Mouse (Mus musculus): ENCODE measurements around the gene Knstrn. TPM values are rescaled to one million over a fixed set of nuclear protein-coding genes. Genes with fewer than 3 reads are reported as not detected.

Knstrn gene
- polyA plus RNA-seq, 1 experiment from 2014 or later: 84.2 TPM

GRCm38 (mm10) chr2:118805137-118805536 is 8.7 kb upstream of the Knstrn start:
- H3K4me3 ChIP-seq (ENCODE audit: low read depth, low read length): no peak overlapping the region
- DNase-seq (ENCODE audit: low spot score) (no peak), ATAC-seq (no peak)
- no peaks in the 10 kb centered on the region for H3K4me1 ChIP-seq (ENCODE audit: control insufficient read depth, insufficient read depth, low read length)
- no peak overlapping the region for H3K4me2 ChIP-seq (ENCODE audit: low read length)
- H3K36me3 ChIP-seq (ENCODE audit: control insufficient read depth, insufficient read depth, low read length): no peaks in the 10 kb centered on the region
- H3K9ac ChIP-seq (ENCODE audit: low read length): no peak overlapping the region
- no peak overlapping the region for H3K27ac ChIP-seq (ENCODE audit: low read depth, low read length)
- no peaks in the 10 kb centered on the region for H3K27me3 ChIP-seq (replicated peaks; ENCODE audit: control insufficient read depth, insufficient read depth, low read length)
- H3K9me3 ChIP-seq (replicated peaks; ENCODE audit: control insufficient read depth, low read length): no peaks in the 10 kb centered on the region
- 87% methylated on average over 3 of the region's 3 CpGs for WGBS

- no peak overlapping the region for H3K27ac ChIP-seq (ENCODE audit: low read depth, low read length)
- no peak for DNase-seq (ENCODE audit: low spot score)
- no peak overlapping the region for H3K9ac ChIP-seq (ENCODE audit: low read length)
- WGBS: 44% methylated on average over 3 of the region's 3 CpGs
- H3K4me3 ChIP-seq (ENCODE audit: low read depth, low read length): no peak overlapping the region
- no peaks in the 10 kb centered on the region for H3K27me3 ChIP-seq (replicated peaks; ENCODE audit: control insufficient read depth, insufficient read depth, low read length)
- no peaks in the 10 kb centered on the region for H3K4me1 ChIP-seq (ENCODE audit: control insufficient read depth, insufficient read depth, low read length)
- no peak for ATAC-seq
- no peaks in the 10 kb centered on the region for H3K36me3 ChIP-seq (ENCODE audit: control insufficient read depth, insufficient read depth, low read length)
- no peaks in the 10 kb centered on the region for H3K9me3 ChIP-seq (replicated peaks; ENCODE audit: control insufficient read depth, low read length)
- no peak overlapping the region for H3K4me2 ChIP-seq (ENCODE audit: low read length)
Observed at GRCm38 (mm10) chr2:118805756-118806155, 8.0 kb upstream of the Knstrn start.

GRCm38 (mm10) chr2:118806860-118807259 is 6.9 kb upstream of the Knstrn start:
- DNase-seq (ENCODE audit: low spot score): no peak
- Histone ChIP-seq H3K4me3 (ENCODE audit: low read depth, low read length) (no peak overlapping the region), H3K27me3 (replicated peaks; ENCODE audit: control insufficient read depth, insufficient read depth, low read length) (no peaks in the 10 kb centered on the region), H3K36me3 (ENCODE audit: control insufficient read depth, insufficient read depth, low read length) (no peaks in the 10 kb centered on the region), H3K27ac (ENCODE audit: low read depth, low read length) (no peak overlapping the region), H3K9ac (ENCODE audit: low read length) (no peak overlapping the region), H3K4me2 (ENCODE audit: low read length) (no peak overlapping the region), H3K9me3 (replicated peaks; ENCODE audit: control insufficient read depth, low read length) (no peaks in the 10 kb centered on the region), H3K4me1 (ENCODE audit: control insufficient read depth, insufficient read depth, low read length) (no peaks in the 10 kb centered on the region)
- ATAC-seq: no peak
- WGBS: 75% methylated on average over 4 of the region's 4 CpGs

GRCm38 (mm10) chr2:118810861-118811260 is 2.9 kb upstream of the Knstrn start:
- peaks cover 2% of the 10 kb centered on the region; the same call in 1 of the 2 replicates for H3K4me1 ChIP-seq (ENCODE audit: control insufficient read depth, insufficient read depth, low read length)
- WGBS: 33% methylated on average over 2 of the region's 2 CpGs
- no peak overlapping the region for H3K27ac ChIP-seq (ENCODE audit: low read depth, low read length)
- H3K36me3 ChIP-seq (ENCODE audit: control insufficient read depth, insufficient read depth, low read length): no peaks in the 10 kb centered on the region
- no peak for ATAC-seq
- H3K4me2 ChIP-seq (ENCODE audit: low read length): no peak overlapping the region
- no peaks in the 10 kb centered on the region for H3K27me3 ChIP-seq (replicated peaks; ENCODE audit: control insufficient read depth, insufficient read depth, low read length)
- H3K9me3 ChIP-seq (replicated peaks; ENCODE audit: control insufficient read depth, low read length): no peaks in the 10 kb centered on the region
- no peak for DNase-seq (ENCODE audit: low spot score)
- H3K9ac ChIP-seq (ENCODE audit: low read length): no peak overlapping the region
- no peak overlapping the region for H3K4me3 ChIP-seq (ENCODE audit: low read depth, low read length)

GRCm38 (mm10) chr2:118812724-118813123 is 1.1 kb upstream of the Knstrn start:
- H3K4me3 ChIP-seq (ENCODE audit: low read depth, low read length): no peak overlapping the region
- no peaks in the 10 kb centered on the region for H3K9me3 ChIP-seq (replicated peaks; ENCODE audit: control insufficient read depth, low read length)
- peaks cover 2% of the 10 kb centered on the region; the same call in 1 of the 2 replicates for H3K4me1 ChIP-seq (ENCODE audit: control insufficient read depth, insufficient read depth, low read length)
- H3K36me3 ChIP-seq (ENCODE audit: control insufficient read depth, insufficient read depth, low read length): 0 out of 2 replicates have a peak, but pooled peaks cover 7% of the 10 kb centered on the region
- no peak overlapping the region for H3K4me2 ChIP-seq (ENCODE audit: low read length)
- no peak for DNase-seq (ENCODE audit: low spot score)
- no peak for ATAC-seq
- no peak overlapping the region for H3K27ac ChIP-seq (ENCODE audit: low read depth, low read length)
- no peak overlapping the region for H3K9ac ChIP-seq (ENCODE audit: low read length)
- no peaks in the 10 kb centered on the region for H3K27me3 ChIP-seq (replicated peaks; ENCODE audit: control insufficient read depth, insufficient read depth, low read length)
- WGBS: 79% methylated on average over 1 of the region's 1 CpGs

- no peak for ATAC-seq
- no peak overlapping the region for H3K9ac ChIP-seq (ENCODE audit: low read length)
- no peak for DNase-seq (ENCODE audit: low spot score)
- H3K4me2 ChIP-seq (ENCODE audit: low read length): no peak overlapping the region
- H3K27ac ChIP-seq (ENCODE audit: low read depth, low read length): no peak overlapping the region
- no peaks in the 10 kb centered on the region for H3K4me1 ChIP-seq (ENCODE audit: control insufficient read depth, insufficient read depth, low read length)
- H3K4me3 ChIP-seq (ENCODE audit: low read depth, low read length): no peak overlapping the region
- no peaks in the 10 kb centered on the region for H3K9me3 ChIP-seq (replicated peaks; ENCODE audit: control insufficient read depth, low read length)
- no peaks in the 10 kb centered on the region for H3K27me3 ChIP-seq (replicated peaks; ENCODE audit: control insufficient read depth, insufficient read depth, low read length)
- 95% methylated on average over 5 of the region's 5 CpGs for WGBS
- peaks cover 56% of the 10 kb centered on the region for H3K36me3 ChIP-seq (ENCODE audit: control insufficient read depth, insufficient read depth, low read length)
Observed at GRCm38 (mm10) chr2:118822800-118823199, 9.0 kb downstream of the Knstrn start.

- no peak overlapping the region for H3K4me2 ChIP-seq (ENCODE audit: low read length)
- H3K27me3 ChIP-seq (replicated peaks; ENCODE audit: control insufficient read depth, insufficient read depth, low read length): no peaks in the 10 kb centered on the region
- no peak overlapping the region for H3K4me3 ChIP-seq (ENCODE audit: low read depth, low read length)
- H3K27ac ChIP-seq (ENCODE audit: low read depth, low read length): no peak overlapping the region
- no peaks in the 10 kb centered on the region for H3K9me3 ChIP-seq (replicated peaks; ENCODE audit: control insufficient read depth, low read length)
- DNase-seq (ENCODE audit: low spot score) (no peak), ATAC-seq (no peak)
- H3K36me3 ChIP-seq (ENCODE audit: control insufficient read depth, insufficient read depth, low read length): peaks cover 56% of the 10 kb centered on the region
- 96% methylated on average over 4 of the region's 4 CpGs for WGBS
- no peak overlapping the region for H3K9ac ChIP-seq (ENCODE audit: low read length)
- H3K4me1 ChIP-seq (ENCODE audit: control insufficient read depth, insufficient read depth, low read length): no peaks in the 10 kb centered on the region
Observed at GRCm38 (mm10) chr2:118824396-118824795, 10.6 kb downstream of the Knstrn start.

GRCm38 (mm10) chr2:118829096-118829495 is 15.3 kb downstream of the Knstrn start:
- Histone ChIP-seq H3K9me3 (replicated peaks; ENCODE audit: control insufficient read depth, low read length) (no peaks in the 10 kb centered on the region), H3K27me3 (replicated peaks; ENCODE audit: control insufficient read depth, insufficient read depth, low read length) (no peaks in the 10 kb centered on the region), H3K27ac (ENCODE audit: low read depth, low read length) (no peak overlapping the region), H3K9ac (ENCODE audit: low read length) (no peak overlapping the region), H3K4me3 (ENCODE audit: low read depth, low read length) (no peak overlapping the region), H3K4me1 (ENCODE audit: control insufficient read depth, insufficient read depth, low read length) (no peaks in the 10 kb centered on the region), H3K36me3 (ENCODE audit: control insufficient read depth, insufficient read depth, low read length) (peaks cover 69% of the 10 kb centered on the region), H3K4me2 (ENCODE audit: low read length) (no peak overlapping the region)
- WGBS: 95% methylated on average over 5 of the region's 5 CpGs
- ATAC-seq (no peak), DNase-seq (ENCODE audit: low spot score) (no peak)

GRCm38 (mm10) chr2:118834061-118834460 is 20.3 kb downstream of the Knstrn start:
- ATAC-seq (no peak), DNase-seq (ENCODE audit: low spot score) (no peak)
- H3K27me3 ChIP-seq (replicated peaks; ENCODE audit: control insufficient read depth, insufficient read depth, low read length): no peaks in the 10 kb centered on the region
- 96% methylated on average over 6 of the region's 6 CpGs for WGBS
- no peaks in the 10 kb centered on the region for H3K4me1 ChIP-seq (ENCODE audit: control insufficient read depth, insufficient read depth, low read length)
- H3K4me3 ChIP-seq (ENCODE audit: low read depth, low read length): no peak overlapping the region
- no peaks in the 10 kb centered on the region for H3K9me3 ChIP-seq (replicated peaks; ENCODE audit: control insufficient read depth, low read length)
- no peak overlapping the region for H3K9ac ChIP-seq (ENCODE audit: low read length)
- H3K4me2 ChIP-seq (ENCODE audit: low read length): no peak overlapping the region
- peaks cover 50% of the 10 kb centered on the region for H3K36me3 ChIP-seq (ENCODE audit: control insufficient read depth, insufficient read depth, low read length)
- H3K27ac ChIP-seq (ENCODE audit: low read depth, low read length): no peak overlapping the region

Measured in forebrain, embryonic 14.5 days (tissue).